Comparison of ENCODE assay signal across 26 mouse cellular contexts in genomic region chr12:29601223-29601622, GRCm38 (mm10).
"Had no signal": no experiment of that assay in that cellular context is flagged by ENCODE, and none has a peak within 500 bp of the region (broad histone marks: within the 10 kb centered on the region; RNA-seq: fewer than 3 reads in every experiment).

No protein-coding gene starts in this region.

- ATAC-seq: liver, embryonic 12.5 days; midbrain, embryonic 16.5 days had no signal

- H3K4me3 ChIP-seq: kidney, embryonic 15.5 days; limb, embryonic 10.5 days; limb, embryonic 13.5 days; liver, embryonic 12.5 days; liver, embryonic 15.5 days; lung, embryonic 15.5 days; megakaryocyte, embryonic 14.5 days; myocyte; stomach, embryonic 15.5 days had no signal

- H3K9ac ChIP-seq: kidney, embryonic 15.5 days; limb, embryonic 13.5 days; liver, embryonic 12.5 days; liver, embryonic 15.5 days; lung, embryonic 15.5 days; stomach, embryonic 15.5 days had no signal

- H3K4me2 ChIP-seq: kidney, embryonic 15.5 days; limb, embryonic 13.5 days; liver, embryonic 12.5 days; liver, embryonic 15.5 days; lung, embryonic 15.5 days; midbrain, embryonic 11.5 days; stomach, embryonic 15.5 days had no signal

- H3K27me3 ChIP-seq: kidney, embryonic 15.5 days; limb, embryonic 13.5 days; liver, embryonic 12.5 days; liver, embryonic 15.5 days; lung, embryonic 15.5 days; megakaryocyte, embryonic 14.5 days; stomach, embryonic 15.5 days had no signal

- H3K4me1 ChIP-seq: kidney, embryonic 15.5 days; limb, embryonic 10.5 days; limb, embryonic 13.5 days; liver, embryonic 12.5 days; liver, embryonic 15.5 days; lung, embryonic 15.5 days; megakaryocyte, embryonic 14.5 days; stomach, embryonic 15.5 days had no signal

- H3K9me3 ChIP-seq: kidney, embryonic 15.5 days; limb, embryonic 10.5 days; limb, embryonic 13.5 days; liver, embryonic 12.5 days; liver, embryonic 15.5 days; lung, embryonic 15.5 days; stomach, embryonic 15.5 days had no signal

- DNase-seq: kidney, adult 11 months; kidney, adult 8-10 months; kidney, postnatal 14 days; kidney, postnatal 4 days; layer of hippocampus, postnatal 36 days; liver; lung, adult 18-20 months; lung, postnatal 10 days; lung, postnatal 36 days; retina, postnatal 1 day; right cerebral cortex, postnatal 25 days; spleen, adult 18-20 months; thymus, adult 18-20 months; thymus, postnatal 14 days; thymus, postnatal 4 days had no signal

- H3K27ac ChIP-seq: kidney, embryonic 15.5 days; limb, embryonic 10.5 days; limb, embryonic 13.5 days; liver, embryonic 12.5 days; liver, embryonic 15.5 days; lung, embryonic 15.5 days; stomach, embryonic 15.5 days had no signal

- H3K36me3 ChIP-seq: kidney, embryonic 15.5 days; limb, embryonic 10.5 days; limb, embryonic 13.5 days; liver, embryonic 12.5 days; liver, embryonic 15.5 days; lung, embryonic 15.5 days; stomach, embryonic 15.5 days had no signal
